Mouse (Mus musculus): ENCODE measurements around the gene Coq3.

GRCm38 (mm10) chr4:21857481-21857880 is 22.0 kb upstream of the Coq3 start:
- TF ChIP-seq CTCF (IDR thresholded peaks at IDR 0.05; ENCODE audit: low read depth, low read length) (no peak), POLR2A (IDR thresholded peaks at IDR 0.05; ENCODE audit: borderline replicate concordance, low read depth, low read length) (no peak)

Measured in bone marrow macrophage, adult 2 months (primary cell).